Mouse (Mus musculus) ZHBTc4 (cell line): ENCODE measurements around the gene Zfp575.

Experiments used
- DNase-seq: peaks from one replicate; pipeline ENCODE4 v3.0.0-alpha.2; 2011; ENCODE audit warnings: low read depth, low spot score

The Zfp575 gene

DNA sequence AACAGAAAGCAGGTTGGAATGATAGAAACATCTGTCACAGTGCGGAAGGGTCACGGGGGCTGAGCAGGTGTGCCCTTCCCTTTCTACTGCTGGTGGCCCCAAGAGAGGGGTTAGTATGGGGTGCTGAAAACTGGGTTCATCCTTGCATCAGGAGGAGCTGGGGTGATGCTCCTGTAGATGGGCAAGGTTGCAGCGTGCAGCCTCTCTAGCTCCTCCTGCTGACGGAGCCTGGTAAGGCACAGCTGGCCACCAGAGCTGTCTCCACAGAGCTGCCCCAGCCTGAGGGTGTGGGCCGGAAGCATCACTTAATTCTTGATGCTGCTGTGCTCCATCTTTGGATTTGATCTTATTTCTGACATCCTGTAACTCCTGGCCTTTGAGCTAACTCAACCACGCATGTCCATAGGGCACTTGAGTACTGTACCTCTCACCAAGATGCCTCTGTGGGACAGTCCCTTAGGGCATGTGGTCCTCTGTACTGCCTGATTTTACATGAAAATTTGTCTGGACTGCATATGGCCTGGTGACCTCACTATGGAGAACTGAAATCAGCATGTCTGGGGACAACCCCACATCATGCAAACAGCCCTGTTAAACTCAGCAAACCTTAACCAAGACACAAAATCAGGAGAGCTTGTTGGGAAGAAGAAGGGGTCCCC lies 22.7 kb downstream of the Zfp575 start:
- peak; percentile 83 for DNase-seq

GRCm38 (mm10) chr7:24563837-24564206 lies 23.6 kb downstream of the Zfp575 start:
- DNase-seq: peak; percentile 47

GRCm38 (mm10) chr7:24563191-24563836 lies 24.1 kb downstream of the Zfp575 start:
- DNase-seq: no peak

- no peak for DNase-seq
Observed at GRCm38 (mm10) chr7:24561450-24561849, 26.0 kb downstream of the Zfp575 start.

DNA sequence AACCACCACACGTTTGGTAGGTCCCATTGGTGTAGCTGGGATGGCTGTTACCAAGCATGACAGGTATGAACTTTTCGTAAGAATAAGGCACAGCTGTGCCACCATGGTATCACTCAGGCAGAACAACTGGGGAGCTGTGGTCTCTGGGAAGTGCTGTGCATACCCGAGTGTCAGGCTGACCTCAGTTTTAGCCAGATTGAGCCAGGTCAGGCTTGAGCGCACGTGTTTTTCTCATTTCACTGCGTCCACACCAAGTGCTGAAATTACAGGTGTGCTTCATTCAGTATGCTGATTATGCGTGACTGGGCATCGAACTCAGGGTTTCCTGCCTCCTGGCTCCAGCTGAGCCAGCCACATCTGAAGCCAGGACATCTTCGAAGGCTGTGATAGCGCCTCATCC lies 31.7 kb downstream of the Zfp575 start:
- no peak for DNase-seq

DNA sequence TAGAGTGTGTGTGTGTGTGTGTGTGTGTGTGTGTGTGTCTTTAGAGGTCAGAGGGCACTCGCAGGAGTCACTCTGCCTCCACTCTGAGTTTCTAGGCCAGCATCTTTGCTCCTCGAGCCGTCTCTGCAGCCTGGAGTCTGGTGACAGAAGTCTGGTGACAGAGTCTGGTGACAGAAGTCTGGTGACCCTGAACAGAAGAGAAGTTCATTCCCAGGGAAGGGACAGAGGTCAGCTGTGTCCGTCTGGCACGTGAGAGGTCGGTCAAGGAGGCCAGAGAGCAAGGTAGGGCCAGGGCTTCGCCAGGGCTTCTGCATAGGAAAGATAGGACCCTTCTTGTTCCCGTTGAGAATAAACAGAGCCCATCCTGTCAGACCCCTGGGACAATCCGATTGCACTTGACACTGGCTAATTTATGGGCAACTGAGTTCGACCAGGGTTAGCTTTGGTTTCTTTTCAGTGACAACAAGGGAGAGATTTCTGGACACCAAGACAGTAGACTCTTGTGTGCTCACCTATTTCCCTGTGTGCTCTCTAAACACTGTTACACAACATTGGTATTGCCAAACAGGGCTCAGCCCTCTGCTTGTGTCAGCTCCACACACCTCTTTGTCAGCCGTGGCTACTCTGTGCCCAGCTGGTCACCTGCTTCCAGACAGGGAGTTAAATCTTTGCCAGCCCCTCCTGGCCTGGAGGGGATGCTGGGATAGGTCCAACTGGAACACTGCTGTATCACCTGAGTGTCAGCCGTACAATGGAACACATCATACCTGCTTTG lies 35.3 kb downstream of the Zfp575 start:
- no peak for DNase-seq

DNA sequence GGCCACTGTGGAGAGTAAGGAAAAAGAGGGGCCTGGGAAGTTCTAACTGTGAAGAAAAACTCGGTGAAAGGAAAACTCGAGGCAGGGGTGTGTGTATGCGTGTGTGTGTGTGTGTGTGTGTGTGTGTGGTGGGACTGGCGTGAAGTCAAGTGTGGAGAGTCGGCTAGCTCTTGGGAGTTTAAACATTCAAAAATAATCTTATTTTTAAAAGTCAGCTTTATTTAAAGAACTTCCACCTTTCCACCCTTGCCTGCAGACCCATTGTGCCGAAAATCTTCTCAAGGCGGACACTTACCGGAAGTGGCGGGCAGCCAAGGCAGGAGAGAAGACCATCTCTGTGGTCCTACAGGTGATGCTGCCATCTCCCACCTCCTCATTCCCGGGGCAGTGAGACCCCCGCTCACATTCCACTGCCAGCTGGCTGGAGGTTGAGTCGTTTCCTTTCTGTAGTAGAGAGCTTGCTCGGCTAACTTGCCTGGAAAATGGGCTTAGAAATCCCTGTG lies 39.9 kb downstream of the Zfp575 start:
- DNase-seq: no peak

GRCm38 (mm10) chr7:24546634-24547389 lies 40.6 kb downstream of the Zfp575 start:
- DNase-seq: peak; percentile 99

DNA sequence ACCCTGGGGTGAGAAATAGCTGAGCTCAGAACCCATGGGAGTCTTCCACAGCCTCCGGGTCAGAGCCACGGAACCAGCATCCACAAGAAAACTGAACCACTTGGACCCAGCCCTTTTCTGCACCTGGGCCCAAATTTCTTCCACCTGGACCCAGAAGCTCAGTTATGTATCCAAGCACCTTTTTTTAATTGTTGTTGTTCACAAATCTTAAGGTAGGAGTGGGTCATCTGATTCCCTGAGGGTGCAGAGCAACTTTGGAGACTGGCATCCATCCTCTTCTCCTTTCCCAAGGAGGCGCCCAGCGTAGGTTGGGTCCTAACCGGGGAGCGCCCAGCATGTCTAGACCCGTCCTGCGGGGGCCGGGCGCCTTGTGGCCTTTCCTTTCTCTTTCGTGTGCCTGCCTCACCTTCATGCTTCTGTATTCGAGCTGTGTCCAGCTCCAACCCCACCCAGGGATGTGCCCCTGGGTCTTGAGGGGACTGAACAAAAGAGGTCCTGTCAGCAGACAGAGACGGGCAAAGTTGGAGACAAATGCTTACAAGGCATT lies 41.3 kb downstream of the Zfp575 start, which contains the start of the genes Pinlyp and Xrcc1:
Gene Pinlyp (minus strand): TSS at position 51 of the 547 bp plus-strand sequence.
Gene Xrcc1 (plus strand): TSS at position 222 of the 547 bp plus-strand sequence.
- no peak for DNase-seq

DNA sequence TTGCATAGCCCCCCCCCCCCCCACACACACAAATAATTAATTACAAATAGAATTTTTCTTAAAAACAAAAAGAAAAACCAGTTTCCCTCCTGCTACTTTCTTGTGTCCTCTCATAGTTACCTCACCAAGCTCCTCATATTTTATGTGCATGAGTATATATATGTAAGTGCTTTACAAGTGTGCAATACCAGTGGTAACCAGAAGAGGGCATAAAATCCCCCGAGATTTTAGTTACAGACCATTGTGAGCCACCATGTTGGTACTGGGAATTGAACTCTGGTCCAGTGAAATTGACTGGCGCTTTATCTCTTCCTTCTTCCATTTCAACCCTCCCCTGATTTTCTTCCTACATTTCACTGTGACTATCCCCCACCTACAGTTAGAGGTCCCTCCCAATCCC lies 42.9 kb downstream of the Zfp575 start:
- DNase-seq: peak; percentile 86

GRCm38 (mm10) chr7:24539686-24540085 lies 47.8 kb downstream of the Zfp575 start:
- DNase-seq: no peak

DNA sequence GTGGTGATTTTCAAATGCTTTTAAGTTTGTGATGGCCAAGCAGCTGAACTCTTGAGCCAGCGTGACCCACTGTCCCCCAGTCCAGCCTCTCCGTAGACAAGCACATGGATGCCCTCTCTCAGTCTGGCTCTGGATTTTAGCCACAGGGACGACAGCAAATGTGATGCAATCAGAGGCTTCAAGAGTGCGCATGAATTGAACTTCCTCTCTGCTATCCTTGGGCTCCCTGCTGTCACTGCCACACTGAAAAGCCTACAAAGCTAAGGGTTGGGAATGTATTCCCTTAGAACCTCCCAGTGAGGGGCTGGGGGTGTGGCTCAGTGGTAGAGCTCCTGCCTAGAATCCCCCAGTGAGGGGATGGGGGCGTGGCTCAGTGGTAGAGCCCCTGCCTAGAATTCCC lies 48.7 kb downstream of the Zfp575 start:
- peak; percentile 67 for DNase-seq

DNA sequence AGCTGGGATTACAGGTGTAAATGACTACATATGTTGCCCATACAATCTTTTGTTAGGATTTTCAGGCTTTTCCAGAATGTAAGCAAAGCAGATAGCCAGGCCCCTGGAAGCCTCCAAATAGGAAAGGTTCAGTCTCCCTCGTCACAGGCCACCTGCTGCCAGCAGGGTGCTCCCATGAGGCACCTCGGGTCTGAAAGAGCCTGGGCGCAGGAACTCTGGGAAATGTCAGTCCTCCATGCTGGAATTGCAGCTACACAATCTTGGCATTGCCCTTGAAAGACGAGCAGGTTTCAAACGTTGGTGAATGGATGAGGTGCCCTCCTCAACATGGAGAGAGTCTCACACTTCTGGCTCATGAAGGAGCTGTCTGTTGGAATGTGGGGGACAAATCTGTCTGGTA lies 49.3 kb downstream of the Zfp575 start:
- DNase-seq: no peak

DNA sequence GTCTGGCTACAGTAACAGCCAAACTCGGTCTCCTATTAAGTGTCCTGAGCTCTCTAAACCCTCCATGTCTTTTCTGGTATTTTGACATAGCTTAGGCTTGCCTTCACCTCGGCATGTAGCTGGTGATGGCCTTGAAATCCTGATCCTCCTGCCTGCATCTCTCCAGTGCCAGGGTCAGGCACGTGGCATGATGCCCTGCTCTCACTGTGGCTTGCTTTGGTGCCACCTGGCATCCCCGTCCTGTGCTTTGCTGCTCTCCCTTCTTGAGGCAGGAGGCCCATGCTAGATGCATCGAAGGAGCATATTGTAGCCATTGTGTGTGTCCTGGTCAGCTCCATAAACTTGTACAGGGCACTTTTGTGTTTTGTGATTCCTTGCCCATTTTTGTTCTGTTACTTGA lies 49.9 kb downstream of the Zfp575 start:
- DNase-seq: no peak

- DNase-seq: no peak
Observed at GRCm38 (mm10) chr7:24537081-24537480, 50.4 kb downstream of the Zfp575 start.

GRCm38 (mm10) chr7:24534301-24534700 lies 53.1 kb downstream of the Zfp575 start:
- DNase-seq: peak; percentile 78
